Comparison of ENCODE assay signal across 25 mouse cellular contexts in genomic region chr1:188997921-188998320, GRCm38 (mm10).
"Had no signal": no experiment of that assay in that cellular context is flagged by ENCODE, and none has a peak within 500 bp of the region (broad histone marks: within the 10 kb centered on the region; RNA-seq: fewer than 3 reads in every experiment).

No protein-coding gene starts in this region.

- H3K4me2 ChIP-seq: heart, embryonic 12.5 days; hindbrain, embryonic 13.5 days; hindbrain, embryonic 15.5 days; kidney, embryonic 15.5 days; limb, embryonic 13.5 days; limb, embryonic 15.5 days; liver, embryonic 13.5 days had no signal

- ATAC-seq: hindbrain, postnatal 0 days; intestine, embryonic 16.5 days had no signal

- H3K4me1 ChIP-seq: heart, embryonic 10.5 days; hindbrain, embryonic 13.5 days; kidney, embryonic 15.5 days; limb, embryonic 13.5 days; limb, embryonic 15.5 days; liver, embryonic 13.5 days had no signal

- H3K9ac ChIP-seq: heart, embryonic 12.5 days; hindbrain, embryonic 13.5 days; hindbrain, embryonic 15.5 days; kidney, embryonic 15.5 days; limb, embryonic 13.5 days; limb, embryonic 15.5 days; liver, embryonic 13.5 days had no signal

- H3K4me3 ChIP-seq: gastrocnemius, adult 2 months; heart, embryonic 10.5 days; heart, embryonic 12.5 days; hindbrain, embryonic 13.5 days; hindbrain, embryonic 15.5 days; kidney, embryonic 15.5 days; limb, embryonic 13.5 days; limb, embryonic 15.5 days; liver, embryonic 13.5 days had no signal

- H3K9me3 ChIP-seq: heart, embryonic 10.5 days; heart, embryonic 12.5 days; hindbrain, embryonic 13.5 days; hindbrain, embryonic 15.5 days; kidney, embryonic 15.5 days; limb, embryonic 13.5 days; limb, embryonic 15.5 days; liver, embryonic 13.5 days had no signal

- H3K27ac ChIP-seq: gastrocnemius, adult 2 months; heart, embryonic 10.5 days; hindbrain, embryonic 13.5 days; hindbrain, embryonic 15.5 days; hindbrain, postnatal 0 days; kidney, embryonic 15.5 days; kidney, postnatal 0 days; limb, embryonic 13.5 days; limb, embryonic 15.5 days; liver, embryonic 13.5 days had no signal

- DNase-seq: gastrocnemius, adult 2 months; gastrocnemius, postnatal 10 days; gastrocnemius, postnatal 25 days; heart, adult 18-20 months; heart, postnatal 10 days; heart, postnatal 4 days; kidney, adult 11 months; kidney, adult 2 months; kidney, adult 9 months; kidney, postnatal 14 days; kidney, postnatal 36 days; layer of hippocampus, adult 9-11 months; layer of hippocampus, postnatal 36 days; left cerebral cortex, postnatal 4 days; liver, embryonic 13.5 days had no signal

- H3K27me3 ChIP-seq: heart, embryonic 12.5 days; hindbrain, embryonic 13.5 days; hindbrain, embryonic 15.5 days; kidney, embryonic 15.5 days; limb, embryonic 13.5 days; limb, embryonic 15.5 days; liver, embryonic 13.5 days had no signal
